Mouse (Mus musculus) CH12.LX (cell line): Measurements from ENCODE around the gene Mettl7b. TPM values are rescaled to one million over a fixed set of nuclear protein-coding genes. Genes with fewer than 3 reads are reported as not detected.
A peak's percentile ranks its signal among the peaks of the same experiment; 100 is the strongest.

Experiments
- DNase-seq: peaks from one replicate; pipeline ENCODE4 v3.0.0-alpha.2; 2013; ENCODE audit errors: extremely low read depth
- H3K27ac ChIP-seq: 2 replicates; pipeline ENCODE4 v1.5.1; 2012; ENCODE audit warnings: low read depth, mild to moderate bottlenecking, control low read depth, moderate library complexity; ENCODE audit not compliant: insufficient read depth
- H3K27me3 ChIP-seq: replicated peaks from 2 replicates; pipeline ENCODE3; 2012; ENCODE audit warnings: inconsistent platforms
- H3K36me3 ChIP-seq, 2 experiments: replicated peaks in 1 of 2; 2 replicates each; pipeline versions ENCODE3 to v1.6.1; 2012; ENCODE audit warnings: inconsistent platforms in 1 of 2, low read length in 1 of 2, mild to moderate bottlenecking in 1 of 2, mixed read lengths in 1 of 2, moderate library complexity in 1 of 2; ENCODE audit not compliant: control insufficient read depth in 1 of 2, insufficient read depth in 1 of 2
- H3K4me1 ChIP-seq, 2 experiments: 2 replicates each; pipeline ENCODE4 v1.6.1; 2012; ENCODE audit warnings: inconsistent platforms in 1 of 2, moderate library complexity in 1 of 2; ENCODE audit not compliant: insufficient read depth in 2 of 2, control insufficient read depth in 1 of 2
- H3K4me2 ChIP-seq: 2 replicates; pipeline ENCODE4 v1.6.1; 2012; ENCODE audit warnings: low read depth, mild to moderate bottlenecking, control low read depth; ENCODE audit not compliant: poor library complexity, insufficient read depth, severe bottlenecking
- H3K4me3 ChIP-seq, 3 experiments: fragments of 150-350 bp in 1 of 3; sonication (generic) in 1 of 3; replicated peaks in 1 of 3; 2 replicates each; pipeline versions ENCODE3 to v1.5.1; 2011 to 2012; ENCODE audit warnings: low read depth in 2 of 3, low read length in 2 of 3, mild to moderate bottlenecking in 2 of 3, moderate library complexity in 2 of 3, control low read depth in 1 of 3, improper control_type of control experiment in 1 of 3, inconsistent platforms in 1 of 3, mixed read lengths in 1 of 3; ENCODE audit not compliant: poor library complexity in 1 of 3
- H3K79me2 ChIP-seq: replicated peaks from 2 replicates; pipeline ENCODE4 v1.6.1; 2012; ENCODE audit warnings: mild to moderate bottlenecking, moderate library complexity; ENCODE audit not compliant: control insufficient read depth, poor library complexity, insufficient read depth, severe bottlenecking; ENCODE audit errors: extremely low read depth
- H3K9ac ChIP-seq: 2 replicates; pipeline ENCODE4 v1.6.1; 2012; ENCODE audit warnings: low read depth, mild to moderate bottlenecking, control low read depth, moderate library complexity; ENCODE audit not compliant: insufficient read depth
- H3K9me3 ChIP-seq: replicated peaks from 2 replicates; pipeline ENCODE3; 2012; ENCODE audit warnings: low read length, inconsistent platforms, mixed read lengths
- CHD2 ChIP-seq: IDR thresholded peaks from 2 replicates; pipeline ENCODE4 v1.6.1; 2011; ENCODE audit warnings: low read length, improper control_type of control experiment
- CTCF ChIP-seq, 2 experiments: IDR thresholded peaks in 1 of 2; conservative IDR thresholded peaks in 1 of 2; 2 replicates each; pipeline ENCODE4 v1.5.1; 2011 to 2012; ENCODE audit warnings: low read depth in 2 of 2, low read length in 2 of 2, improper control_type of control experiment in 1 of 2, inconsistent platforms in 1 of 2, mild to moderate bottlenecking in 1 of 2, moderate library complexity in 1 of 2
- EP300 ChIP-seq: IDR thresholded peaks from 2 replicates; pipeline ENCODE4 v1.6.1; 2011; ENCODE audit warnings: low read length, improper control_type of control experiment
- HCFC1 ChIP-seq: IDR thresholded peaks from 2 replicates; pipeline ENCODE4 v1.6.1; 2012; ENCODE audit warnings: low read depth, mild to moderate bottlenecking, inconsistent platforms, low read length, improper control_type of control experiment
- MAX ChIP-seq: IDR thresholded peaks from 2 replicates; pipeline ENCODE4 v1.6.1; 2011; ENCODE audit warnings: low read length, improper control_type of control experiment
- NELFE ChIP-seq: IDR thresholded peaks from 2 replicates; pipeline ENCODE4 v1.6.1; 2011; ENCODE audit warnings: low read depth, low read length, improper control_type of control experiment
- POLR2A ChIP-seq: IDR thresholded peaks from 2 replicates; pipeline ENCODE4 v1.6.1; 2011; ENCODE audit warnings: low read depth, mild to moderate bottlenecking, improper control_type of control experiment, low read length
- POLR2AphosphoS2 ChIP-seq: IDR thresholded peaks from 2 replicates; pipeline ENCODE4 v1.6.1; 2011; ENCODE audit warnings: low read depth, low read length, improper control_type of control experiment
- RAD21 ChIP-seq: IDR thresholded peaks from 2 replicates; pipeline ENCODE4 v1.6.1; 2011; ENCODE audit warnings: low read depth, mild to moderate bottlenecking, low read length, improper control_type of control experiment, moderate library complexity
- SIN3A ChIP-seq: IDR thresholded peaks from 2 replicates; pipeline ENCODE4 v1.6.1; 2012; ENCODE audit warnings: low read length, improper control_type of control experiment, inconsistent platforms
- SMC3 ChIP-seq: IDR thresholded peaks from 2 replicates; pipeline ENCODE4 v1.6.1; 2011; ENCODE audit warnings: low read depth, low read length, improper control_type of control experiment
- UBTF ChIP-seq: IDR thresholded peaks from 2 replicates; pipeline ENCODE4 v1.6.1; 2012; ENCODE audit warnings: low read depth, mild to moderate bottlenecking, inconsistent platforms, low read length, improper control_type of control experiment, moderate library complexity
- ZKSCAN1 ChIP-seq: IDR thresholded peaks from 2 replicates; pipeline ENCODE4 v1.6.1; 2012; ENCODE audit warnings: low read depth, inconsistent platforms, low read length, improper control_type of control experiment, borderline replicate concordance
- dilution Hi-C: fragments of 300-500 bp; cut with MboI; formaldehyde crosslinking; loops from 2 replicates; pipeline ENCODE4 v1.14.3; 2020; ENCODE audit warnings: low sequenced_read_pairs; ENCODE audit not compliant: extremely low pct_unique_long_range_greater_than_20kb, extremely low pct_ligation_motif_present
- in situ Hi-C: fragments of 300-500 bp; cut with MboI; formaldehyde crosslinking; loops from 3 replicates; pipeline ENCODE4 v1.14.3; 2019; ENCODE audit warnings: low sequenced_read_pairs, low pct_ligation_motif_present, low pct_unique_long_range_greater_than_20kb, mixed read lengths
- polyA plus RNA-seq: library from polyadenylated mRNA; unstranded; fragments of >175 nt; gene quantifications from 2 replicates; pipeline ENCODE4 v1.2.1, GENCODE M21; 2012; ENCODE audit warnings: low read depth; ENCODE audit not compliant: insufficient read length
- total RNA-seq, 2 experiments: library from RNA; depleted of rRNA; stranded (reverse); fragments of 300-350 nt in 1 of 2; fragments of >200 nt in 1 of 2; gene quantifications; 2 replicates each; pipeline ENCODE4 v1.2.3; 2012 to 2014

The Mettl7b gene
- total and polyA plus RNA-seq, 3 experiments: not detected

GRCm38 (mm10) chr10:128917400-128917799 is 43.4 kb downstream of the Mettl7b start:
- in situ Hi-C loops: no loop called here
- Histone ChIP-seq H3K36me3 (peaks cover 11 to 48% of the 10 kb centered on the region in 2 experiments), H3K4me1 (peaks cover 10 to 14% of the 10 kb centered on the region in 2 experiments), H3K4me3 (no peak overlapping the region), H3K9ac (no peak overlapping the region), H3K27ac (no peak overlapping the region), H3K79me2 (no peaks in the 10 kb centered on the region), H3K9me3 (no peaks in the 10 kb centered on the region), H3K4me2 (no peak overlapping the region), H3K27me3 (peaks cover 2% of the 10 kb centered on the region)
- TF ChIP-seq UBTF: no peak
- no peak for TF ChIP-seq POLR2AphosphoS2
- no peak for DNase-seq
- dilution Hi-C loops: no loop called here

DNA sequence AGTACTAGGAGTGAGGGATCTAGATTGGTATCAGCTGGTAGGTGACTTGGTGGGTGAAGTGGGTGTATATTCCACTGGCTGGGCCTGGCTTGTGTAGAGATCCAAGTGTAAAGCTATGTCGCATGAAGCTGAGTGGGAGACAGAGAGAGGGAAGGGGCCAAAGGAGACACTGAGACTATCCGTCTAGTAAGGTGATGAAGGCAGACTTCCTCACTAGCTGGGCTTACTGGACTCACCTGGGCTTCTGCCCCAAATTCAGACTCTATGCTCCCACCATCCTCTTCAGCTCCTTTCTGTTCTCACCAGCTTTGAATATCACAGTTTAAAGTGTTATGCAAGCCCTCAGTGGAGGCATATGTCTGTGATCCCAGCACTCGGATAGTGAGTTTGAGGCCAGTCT is 44.1 kb downstream of the Mettl7b start:
- Histone ChIP-seq H3K27me3 (peaks cover 2% of the 10 kb centered on the region), H3K27ac (no peak overlapping the region), H3K4me2 (no peak overlapping the region), H3K4me3 (no peak overlapping the region), H3K4me1 (peaks cover 3 to 8% of the 10 kb centered on the region in 2 experiments; a peak in 2 of 4 replicates), H3K79me2 (no peaks in the 10 kb centered on the region), H3K9me3 (no peaks in the 10 kb centered on the region), H3K9ac (no peak overlapping the region), H3K36me3 (peaks cover 11 to 48% of the 10 kb centered on the region in 2 experiments)
- in situ Hi-C loops (no loop called here), dilution Hi-C loops (no loop called here)
- no peak for DNase-seq
- TF ChIP-seq NELFE (no peak), CTCF (conservative IDR thresholded peaks at IDR 0.05 in 1 of 2, IDR thresholded peaks at IDR 0.05 in 1 of 2; ENCODE audit: low read depth in 2 of 2, low read length in 2 of 2) (no peak), EP300 (no peak), SMC3 (no peak), MAX (no peak), ZKSCAN1 (no peak), SIN3A (no peak), HCFC1 (no peak), POLR2A (no peak), RAD21 (no peak)

GRCm38 (mm10) chr10:128915550-128915949 is 45.2 kb downstream of the Mettl7b start:
- peak; percentile 6 to 42; a peak in 2 of 4 replicates for TF ChIP-seq CTCF (conservative IDR thresholded peaks at IDR 0.05 in 1 of 2, IDR thresholded peaks at IDR 0.05 in 1 of 2; ENCODE audit: low read depth in 2 of 2, low read length in 2 of 2)
- no peak for TF ChIP-seq CHD2
- TF ChIP-seq, all 38 proteins: peak for 1
- Histone ChIP-seq H3K36me3 (peaks cover 11 to 41% of the 10 kb centered on the region in 2 experiments), H3K4me2 (no peak overlapping the region), H3K27me3 (peaks cover 2% of the 10 kb centered on the region), H3K79me2 (no peaks in the 10 kb centered on the region), H3K4me1 (0 out of 4 replicates have a peak, but pooled peaks cover 0 to 3% of the 10 kb centered on the region in 2 experiments), H3K9ac (no peak overlapping the region), H3K9me3 (no peaks in the 10 kb centered on the region), H3K27ac (no peak overlapping the region), H3K4me3 (no peak overlapping the region)
- DNase-seq: no peak
- in situ Hi-C loops: no loop called here
- dilution Hi-C loops: no loop called here
